Mouse (Mus musculus): ENCODE data around the gene Mettl17. TPM values are rescaled to one million over a fixed set of nuclear protein-coding genes. Genes with fewer than 3 reads are reported as not detected.
"Not testable (repeated sequence)": the region's sequence is repeated elsewhere in the genome, so short reads cannot be mapped to it uniquely, and the experiment has no call there.

Mettl17 gene
- 38.3 and 40.5 TPM in 2 replicates for polyA plus RNA-seq (2015; fragmentation: Nextera tagmentation; extraction: Ambion mirVana)

GRCm38 (mm10) chr14:51884598-51885331, at the start of gene Mettl17:
Gene Mettl17, plus strand, starts transcription at chr14:51884842.
- H3K4me1 ChIP-seq = peaks cover 13% of the 10 kb centered on the region
- WGBS = under 1% methylated on average over 43 of the region's 43 CpGs
- H3K4me3 ChIP-seq = peak within 1 kb of the TSS; percentile 80
- no peaks in the 10 kb centered on the region for H3K27me3 ChIP-seq (replicated peaks)
- peak within 1 kb of the TSS; percentile 88 for H3K9ac ChIP-seq
- peak; percentile 89 for ATAC-seq (ENCODE audit: extremely low read depth, insufficient number of reproducible peaks, low FRiP score, low TSS enrichment)
- H3K4me2 ChIP-seq = peak within 1 kb of the TSS; percentile 94
- peaks cover 40% of the 10 kb centered on the region for H3K36me3 ChIP-seq
- peak within 1 kb of the TSS; percentile 80 for H3K27ac ChIP-seq (replicated peaks)
- no peaks in the 10 kb centered on the region for H3K9me3 ChIP-seq

GRCm38 (mm10) chr14:51838480-51838879, 46.2 kb upstream of the Mettl17 start:
- H3K9me3 ChIP-seq; H3K4me2 ChIP-seq; H3K4me3 ChIP-seq; H3K27ac ChIP-seq (replicated peaks); ATAC-seq (ENCODE audit: extremely low read depth, insufficient number of reproducible peaks, low FRiP score, low TSS enrichment); H3K9ac ChIP-seq; H3K4me1 ChIP-seq; H3K36me3 ChIP-seq; H3K27me3 ChIP-seq (replicated peaks): not testable (repeated sequence)
- WGBS = 30% methylated on average over 2 of the region's 2 CpGs

- no peak overlapping the region for H3K9ac ChIP-seq
- no peak for ATAC-seq (ENCODE audit: extremely low read depth, insufficient number of reproducible peaks, low FRiP score, low TSS enrichment)
- 56% methylated on average over 1 of the region's 1 CpGs for WGBS
These were observed 42.4 kb upstream of the Mettl17 start for GRCm38 (mm10) chr14:51842250-51842649.

GRCm38 (mm10) chr14:51842781-51843180, 41.9 kb upstream of the Mettl17 start:
- Histone ChIP-seq H3K4me2 (no peak overlapping the region), H3K9ac (no peak overlapping the region), H3K27ac (replicated peaks) (no peak overlapping the region), H3K4me1 (no peaks in the 10 kb centered on the region), H3K36me3 (no peaks in the 10 kb centered on the region), H3K4me3 (no peak overlapping the region), H3K9me3 (no peaks in the 10 kb centered on the region), H3K27me3 (replicated peaks) (no peaks in the 10 kb centered on the region)
- ATAC-seq (ENCODE audit: extremely low read depth, insufficient number of reproducible peaks, low FRiP score, low TSS enrichment) = no peak
- WGBS = 71% methylated on average over 2 of the region's 2 CpGs

More at GRCm38 (mm10) chr14:51842250-51842649, 42.4 kb upstream of the Mettl17 start:
- no peak overlapping the region for H3K4me2 ChIP-seq
- H3K27ac ChIP-seq (replicated peaks) = no peak overlapping the region
- no peaks in the 10 kb centered on the region for H3K9me3 ChIP-seq
- no peaks in the 10 kb centered on the region for H3K36me3 ChIP-seq
- H3K4me3 ChIP-seq = no peak overlapping the region
- H3K27me3 ChIP-seq (replicated peaks) = no peaks in the 10 kb centered on the region
- no peaks in the 10 kb centered on the region for H3K4me1 ChIP-seq

GRCm38 (mm10) chr14:51843882-51844281, 40.8 kb upstream of the Mettl17 start:
- H3K36me3 ChIP-seq = no peaks in the 10 kb centered on the region
- H3K27me3 ChIP-seq (replicated peaks) = no peaks in the 10 kb centered on the region
- H3K9ac ChIP-seq = no peak overlapping the region
- H3K4me3 ChIP-seq = no peak overlapping the region
- H3K9me3 ChIP-seq = no peaks in the 10 kb centered on the region
- H3K4me1 ChIP-seq = no peaks in the 10 kb centered on the region
- no peak overlapping the region for H3K4me2 ChIP-seq
- H3K27ac ChIP-seq (replicated peaks) = no peak overlapping the region
- ATAC-seq (ENCODE audit: extremely low read depth, insufficient number of reproducible peaks, low FRiP score, low TSS enrichment) = no peak

GRCm38 (mm10) chr14:51846566-51846965, 38.1 kb upstream of the Mettl17 start:
- Histone ChIP-seq H3K4me3 (no peak overlapping the region), H3K27me3 (replicated peaks) (no peaks in the 10 kb centered on the region), H3K4me2 (no peak overlapping the region), H3K9me3 (no peaks in the 10 kb centered on the region), H3K27ac (replicated peaks) (no peak overlapping the region), H3K36me3 (no peaks in the 10 kb centered on the region), H3K9ac (no peak overlapping the region), H3K4me1 (no peaks in the 10 kb centered on the region)
- no peak for ATAC-seq (ENCODE audit: extremely low read depth, insufficient number of reproducible peaks, low FRiP score, low TSS enrichment)
- WGBS = 65% methylated on average over 3 of the region's 3 CpGs

- H3K9ac ChIP-seq; H3K36me3 ChIP-seq; H3K4me3 ChIP-seq; H3K4me2 ChIP-seq; H3K27me3 ChIP-seq (replicated peaks); H3K9me3 ChIP-seq; ATAC-seq (ENCODE audit: extremely low read depth, insufficient number of reproducible peaks, low FRiP score, low TSS enrichment); H3K4me1 ChIP-seq; H3K27ac ChIP-seq (replicated peaks): not testable (repeated sequence)
- 41% methylated on average over 3 of the region's 3 CpGs for WGBS
These were observed 33.6 kb upstream of the Mettl17 start for GRCm38 (mm10) chr14:51851006-51851405.

GRCm38 (mm10) chr14:51853399-51853798, 31.2 kb upstream of the Mettl17 start, which contains the start of gene Ear6:
Gene Ear6, plus strand, starts transcription at chr14:51853699.
- no peak for ATAC-seq (ENCODE audit: extremely low read depth, insufficient number of reproducible peaks, low FRiP score, low TSS enrichment)
- Histone ChIP-seq H3K4me3 (no peak within 1 kb of the TSS), H3K27ac (replicated peaks) (no peak within 1 kb of the TSS), H3K36me3 (no peaks in the 10 kb centered on the region), H3K9ac (no peak within 1 kb of the TSS), H3K9me3 (no peaks in the 10 kb centered on the region), H3K4me1 (no peaks in the 10 kb centered on the region), H3K4me2 (no peak within 1 kb of the TSS), H3K27me3 (replicated peaks) (no peaks in the 10 kb centered on the region)

- not testable (repeated sequence) for H3K27ac ChIP-seq (replicated peaks); H3K27me3 ChIP-seq (replicated peaks); H3K4me2 ChIP-seq; ATAC-seq (ENCODE audit: extremely low read depth, insufficient number of reproducible peaks, low FRiP score, low TSS enrichment); H3K4me3 ChIP-seq; H3K4me1 ChIP-seq; H3K9ac ChIP-seq; H3K36me3 ChIP-seq; H3K9me3 ChIP-seq
- WGBS = 71% methylated on average over 7 of the region's 7 CpGs
These were observed 29.4 kb upstream of the Mettl17 start for GRCm38 (mm10) chr14:51855280-51855679.

- H3K27ac ChIP-seq (replicated peaks); H3K4me1 ChIP-seq; ATAC-seq (ENCODE audit: extremely low read depth, insufficient number of reproducible peaks, low FRiP score, low TSS enrichment); H3K4me2 ChIP-seq; H3K27me3 ChIP-seq (replicated peaks); H3K9ac ChIP-seq; H3K4me3 ChIP-seq; H3K9me3 ChIP-seq; H3K36me3 ChIP-seq: not testable (repeated sequence)
- WGBS = 5% methylated on average over 1 of the region's 1 CpGs
These were observed 21.0 kb upstream of the Mettl17 start for GRCm38 (mm10) chr14:51863603-51864002.

- H3K9ac ChIP-seq = no peak overlapping the region
- 59% methylated on average over 2 of the region's 2 CpGs for WGBS
These were observed 13.9 kb upstream of the Mettl17 start for GRCm38 (mm10) chr14:51870756-51871155.

GRCm38 (mm10) chr14:51871741-51872140, 12.9 kb upstream of the Mettl17 start:
- Histone ChIP-seq H3K9ac (no peak overlapping the region), H3K9me3 (no peaks in the 10 kb centered on the region), H3K27ac (replicated peaks) (no peak overlapping the region), H3K4me3 (no peak overlapping the region), H3K27me3 (replicated peaks) (peaks cover 2% of the 10 kb centered on the region; the same call in 1 of the 2 replicates), H3K4me1 (no peaks in the 10 kb centered on the region), H3K4me2 (no peak overlapping the region), H3K36me3 (no peaks in the 10 kb centered on the region)
- ATAC-seq (ENCODE audit: extremely low read depth, insufficient number of reproducible peaks, low FRiP score, low TSS enrichment) = no peak
- WGBS = 72% methylated on average over 9 of the region's 9 CpGs

More at GRCm38 (mm10) chr14:51870756-51871155, 13.9 kb upstream of the Mettl17 start:
- Histone ChIP-seq H3K36me3 (no peaks in the 10 kb centered on the region), H3K27ac (replicated peaks) (no peak overlapping the region), H3K4me1 (no peaks in the 10 kb centered on the region), H3K4me3 (no peak overlapping the region), H3K4me2 (no peak overlapping the region), H3K9me3 (no peaks in the 10 kb centered on the region), H3K27me3 (replicated peaks) (peaks cover under 1% of the 10 kb centered on the region; the same call in 1 of the 2 replicates)
- no peak for ATAC-seq (ENCODE audit: extremely low read depth, insufficient number of reproducible peaks, low FRiP score, low TSS enrichment)
